Mouse (Mus musculus): Measurements from ENCODE around the gene Wwtr1. TPM values are rescaled to one million over a fixed set of nuclear protein-coding genes. Genes with fewer than 3 reads are reported as not detected.

Wwtr1 gene
- polyA plus RNA-seq, 1 experiment from 2014 or later: 11.9 TPM

GRCm38 (mm10) chr3:57595506-57595905, 19.8 kb upstream of the Wwtr1 start:
- H3K9me3 ChIP-seq (ENCODE audit: control insufficient read depth, low read length): no peaks in the 10 kb centered on the region
- no peaks in the 10 kb centered on the region for H3K4me1 ChIP-seq (ENCODE audit: control insufficient read depth, insufficient read depth, low read length)
- H3K4me2 ChIP-seq (ENCODE audit: low read depth): no peak overlapping the region
- H3K27ac ChIP-seq (ENCODE audit: low read depth, low read length): no peak overlapping the region
- H3K9ac ChIP-seq (ENCODE audit: low read length): no peak overlapping the region
- H3K27me3 ChIP-seq (ENCODE audit: control insufficient read depth, insufficient read depth, low read length): no peaks in the 10 kb centered on the region
- no peak for DNase-seq (ENCODE audit: low spot score)
- ATAC-seq (ENCODE audit: insufficient read depth, low FRiP score, low TSS enrichment): no peak
- H3K4me3 ChIP-seq (ENCODE audit: low read depth, low read length): no peak overlapping the region
- H3K36me3 ChIP-seq (ENCODE audit: control insufficient read depth, insufficient read depth, low read length): no peaks in the 10 kb centered on the region

- Histone ChIP-seq H3K27me3 (ENCODE audit: control insufficient read depth, insufficient read depth, low read length) (no peaks in the 10 kb centered on the region), H3K4me3 (ENCODE audit: low read depth, low read length) (no peak overlapping the region), H3K9ac (ENCODE audit: low read length) (no peak overlapping the region), H3K4me1 (ENCODE audit: control insufficient read depth, insufficient read depth, low read length) (no peaks in the 10 kb centered on the region), H3K9me3 (ENCODE audit: control insufficient read depth, low read length) (no peaks in the 10 kb centered on the region), H3K27ac (ENCODE audit: low read depth, low read length) (no peak overlapping the region), H3K4me2 (ENCODE audit: low read depth) (no peak overlapping the region), H3K36me3 (ENCODE audit: control insufficient read depth, insufficient read depth, low read length) (no peaks in the 10 kb centered on the region)
- WGBS: 85% methylated on average over 6 of the region's 6 CpGs
- ATAC-seq (ENCODE audit: insufficient read depth, low FRiP score, low TSS enrichment) (no peak), DNase-seq (ENCODE audit: low spot score) (no peak)
These were observed 10.3 kb upstream of the Wwtr1 start for GRCm38 (mm10) chr3:57585967-57586366.

- Histone ChIP-seq H3K36me3 (ENCODE audit: control insufficient read depth, insufficient read depth, low read length) (no peaks in the 10 kb centered on the region), H3K27me3 (ENCODE audit: control insufficient read depth, insufficient read depth, low read length) (no peaks in the 10 kb centered on the region), H3K9ac (ENCODE audit: low read length) (no peak overlapping the region), H3K4me1 (ENCODE audit: control insufficient read depth, insufficient read depth, low read length) (no peaks in the 10 kb centered on the region), H3K27ac (ENCODE audit: low read depth, low read length) (no peak overlapping the region), H3K9me3 (ENCODE audit: control insufficient read depth, low read length) (no peaks in the 10 kb centered on the region), H3K4me2 (ENCODE audit: low read depth) (no peak overlapping the region), H3K4me3 (ENCODE audit: low read depth, low read length) (no peak overlapping the region)
- no peak for ATAC-seq (ENCODE audit: insufficient read depth, low FRiP score, low TSS enrichment)
- 75% methylated on average over 4 of the region's 4 CpGs for WGBS
- DNase-seq (ENCODE audit: low spot score): no peak
These were observed 7.8 kb upstream of the Wwtr1 start for GRCm38 (mm10) chr3:57583533-57583932.

GRCm38 (mm10) chr3:57580426-57581195, 4.9 kb upstream of the Wwtr1 start:
- no peak overlapping the region for H3K27ac ChIP-seq (ENCODE audit: low read depth, low read length)

GRCm38 (mm10) chr3:57576056-57576824, 530 bp upstream of the Wwtr1 start:
- H3K27ac ChIP-seq (ENCODE audit: low read depth, low read length): peak overlapping the region; percentile 83
- peaks cover 6% of the 10 kb centered on the region; the same call in 1 of the 2 replicates for H3K4me1 ChIP-seq (ENCODE audit: control insufficient read depth, insufficient read depth, low read length)
- H3K4me3 ChIP-seq (ENCODE audit: low read depth, low read length): peak overlapping the region; percentile 84
- H3K9ac ChIP-seq (ENCODE audit: low read length): peak overlapping the region; percentile 78
- H3K36me3 ChIP-seq (ENCODE audit: control insufficient read depth, insufficient read depth, low read length): no peaks in the 10 kb centered on the region
- ATAC-seq (ENCODE audit: insufficient read depth, low FRiP score, low TSS enrichment) (peak; percentile 57; the same call in 1 of the 2 replicates), DNase-seq (ENCODE audit: low spot score) (peak; percentile 73)
- H3K4me2 ChIP-seq (ENCODE audit: low read depth): peak overlapping the region; percentile 85
- no peaks in the 10 kb centered on the region for H3K27me3 ChIP-seq (ENCODE audit: control insufficient read depth, insufficient read depth, low read length)
- no peaks in the 10 kb centered on the region for H3K9me3 ChIP-seq (ENCODE audit: control insufficient read depth, low read length)
- WGBS: 0% methylated on average over 35 of the region's 35 CpGs

More at GRCm38 (mm10) chr3:57580426-57581195, 4.9 kb upstream of the Wwtr1 start:
- H3K4me1 ChIP-seq (ENCODE audit: control insufficient read depth, insufficient read depth, low read length): peaks cover 3% of the 10 kb centered on the region; the same call in 1 of the 2 replicates
- H3K36me3 ChIP-seq (ENCODE audit: control insufficient read depth, insufficient read depth, low read length): no peaks in the 10 kb centered on the region
- H3K4me3 ChIP-seq (ENCODE audit: low read depth, low read length): no peak overlapping the region
- no peak for DNase-seq (ENCODE audit: low spot score)
- H3K27me3 ChIP-seq (ENCODE audit: control insufficient read depth, insufficient read depth, low read length): no peaks in the 10 kb centered on the region
- H3K9me3 ChIP-seq (ENCODE audit: control insufficient read depth, low read length): no peaks in the 10 kb centered on the region
- 92% methylated on average over 10 of the region's 10 CpGs for WGBS
- ATAC-seq (ENCODE audit: insufficient read depth, low FRiP score, low TSS enrichment): no peak
- H3K9ac ChIP-seq (ENCODE audit: low read length): no peak overlapping the region
- H3K4me2 ChIP-seq (ENCODE audit: low read depth): no peak overlapping the region

- peak overlapping the region; percentile 84 for H3K4me3 ChIP-seq (ENCODE audit: low read depth, low read length)
- no peaks in the 10 kb centered on the region for H3K9me3 ChIP-seq (ENCODE audit: control insufficient read depth, low read length)
- under 1% methylated on average over 52 of the region's 59 CpGs for WGBS
- no peaks in the 10 kb centered on the region for H3K27me3 ChIP-seq (ENCODE audit: control insufficient read depth, insufficient read depth, low read length)
- peaks cover 6% of the 10 kb centered on the region; the same call in 1 of the 2 replicates for H3K4me1 ChIP-seq (ENCODE audit: control insufficient read depth, insufficient read depth, low read length)
- H3K36me3 ChIP-seq (ENCODE audit: control insufficient read depth, insufficient read depth, low read length): no peaks in the 10 kb centered on the region
- peak overlapping the region; percentile 85 for H3K4me2 ChIP-seq (ENCODE audit: low read depth)
- peak; percentile 64 for ATAC-seq (ENCODE audit: insufficient read depth, low FRiP score, low TSS enrichment)
- DNase-seq (ENCODE audit: low spot score): peak; percentile 72
- H3K27ac ChIP-seq (ENCODE audit: low read depth, low read length): peak overlapping the region; percentile 60; the same call in 1 of the 2 replicates
- peak overlapping the region; percentile 78 for H3K9ac ChIP-seq (ENCODE audit: low read length)
These were observed 638 bp downstream of the Wwtr1 start for GRCm38 (mm10) chr3:57574885-57575659.

GRCm38 (mm10) chr3:57573898-57574570, 1.7 kb downstream of the Wwtr1 start:
- Histone ChIP-seq H3K4me2 (ENCODE audit: low read depth) (peak overlapping the region; percentile 85), H3K36me3 (ENCODE audit: control insufficient read depth, insufficient read depth, low read length) (no peaks in the 10 kb centered on the region), H3K9ac (ENCODE audit: low read length) (peak overlapping the region; percentile 78), H3K27me3 (ENCODE audit: control insufficient read depth, insufficient read depth, low read length) (no peaks in the 10 kb centered on the region), H3K4me1 (ENCODE audit: control insufficient read depth, insufficient read depth, low read length) (peaks cover 6% of the 10 kb centered on the region; the same call in 1 of the 2 replicates), H3K4me3 (ENCODE audit: low read depth, low read length) (peak overlapping the region; percentile 84), H3K9me3 (ENCODE audit: control insufficient read depth, low read length) (no peaks in the 10 kb centered on the region), H3K27ac (ENCODE audit: low read depth, low read length) (no peak overlapping the region)
- no peak for DNase-seq (ENCODE audit: low spot score)
- no peak for ATAC-seq (ENCODE audit: insufficient read depth, low FRiP score, low TSS enrichment)
- 42% methylated on average over 14 of the region's 14 CpGs for WGBS
